Mouse (Mus musculus): ENCODE measurements around the gene Rgs10.

DNA sequence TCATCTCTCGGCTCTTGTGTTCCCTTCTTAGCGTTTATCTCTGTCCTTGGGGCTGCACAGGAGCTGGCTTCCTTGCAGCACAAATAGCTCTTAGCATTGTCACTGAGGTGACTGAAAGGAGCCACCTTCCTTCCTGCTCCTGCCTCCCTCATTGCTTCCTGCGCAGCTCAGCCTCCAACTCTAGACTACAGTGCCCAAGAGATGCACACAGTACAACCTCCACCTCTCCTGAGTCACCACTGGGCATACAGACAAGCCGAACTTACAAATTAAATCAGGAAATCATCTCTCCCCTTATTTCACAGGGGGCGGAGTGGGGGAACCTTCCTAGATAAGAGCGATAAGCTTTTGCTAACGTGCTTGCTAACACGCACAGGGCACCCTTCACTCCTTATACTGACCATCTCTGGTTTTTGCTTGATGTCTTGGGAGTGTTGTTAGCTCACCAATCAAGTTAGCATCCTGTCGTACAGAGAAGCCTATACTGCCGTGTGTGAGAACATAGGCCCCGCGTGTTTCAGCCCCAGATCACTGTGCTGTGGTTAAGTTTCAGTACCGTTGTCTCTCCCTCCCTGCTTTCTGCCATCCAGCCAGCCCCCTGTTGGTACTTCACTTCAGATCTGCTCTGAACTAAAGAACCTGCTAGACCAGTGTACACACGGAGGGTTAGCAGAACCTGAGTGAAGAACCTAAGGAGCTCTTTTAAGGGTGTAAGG, 36.6 kb downstream of the Rgs10 start:
- TF ChIP-seq POLR2A (IDR thresholded peaks at IDR 0.05; ENCODE audit: insufficient read depth, low read depth, low read length) (no peak), CTCF (IDR thresholded peaks at IDR 0.05; ENCODE audit: insufficient read depth, low read depth, low read length) (no peak)

Data from olfactory bulb, adult 2 months (tissue).